Mouse (Mus musculus): ENCODE data around the gene Nostrin. TPM values are rescaled to one million over a fixed set of nuclear protein-coding genes. Genes with fewer than 3 reads are reported as not detected.

Gene Nostrin
- polyA plus RNA-seq, 1 experiment from 2014 or later = 0.42 TPM

DNA sequence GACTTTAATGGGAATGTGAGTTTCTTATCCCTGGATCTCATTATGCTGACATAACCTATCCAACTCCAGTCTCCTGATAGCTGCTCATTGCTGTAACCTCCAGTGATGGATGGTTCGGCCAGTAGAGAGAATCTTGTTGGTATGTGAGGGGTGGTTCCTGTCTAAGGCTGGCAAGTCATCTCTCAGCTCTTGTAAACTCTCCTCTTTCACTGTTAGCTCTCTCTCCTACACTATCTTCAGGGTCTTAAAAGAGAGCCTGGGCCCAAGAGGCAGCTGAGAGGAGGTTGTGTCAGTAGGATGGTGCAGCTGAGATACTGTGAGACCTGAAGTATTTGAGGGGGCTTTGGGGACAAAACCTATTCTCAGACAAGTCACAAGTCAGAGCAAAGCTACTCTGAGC lies 1.4 kb upstream of the Nostrin start:
- no peaks in the 10 kb centered on the region for H3K9me3 ChIP-seq
- no peak for DNase-seq (ENCODE audit: low spot score)
- H3K27ac ChIP-seq (replicated peaks) = no peak overlapping the region
- H3K27me3 ChIP-seq (replicated peaks; ENCODE audit: low read depth, poor library complexity, severe bottlenecking) = no peaks in the 10 kb centered on the region
- no peaks in the 10 kb centered on the region for H3K36me3 ChIP-seq (replicated peaks)
- no peak overlapping the region for H3K4me3 ChIP-seq
- WGBS = 81% methylated on average over 1 of the region's 1 CpGs
- peaks cover 18% of the 10 kb centered on the region for H3K4me1 ChIP-seq

DNA sequence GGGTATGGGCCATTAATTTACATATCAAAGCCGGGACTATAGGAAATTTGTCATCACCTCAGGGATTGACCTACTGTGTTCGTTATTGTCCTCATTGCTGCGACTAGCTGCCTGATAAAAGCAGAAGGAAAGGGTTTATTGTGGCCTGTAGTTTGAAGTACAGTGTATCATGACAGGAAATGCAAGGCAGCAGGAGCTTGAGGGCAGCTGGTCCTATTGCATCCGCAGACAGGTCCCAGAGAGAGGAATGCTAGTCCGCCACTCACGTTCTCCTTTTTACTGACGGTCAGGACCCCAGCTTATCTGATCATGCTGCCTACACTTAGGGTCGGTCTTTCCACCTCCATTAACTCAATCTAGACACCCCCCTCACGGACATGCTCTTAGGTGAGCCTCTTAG lies 663 bp upstream of the Nostrin start:
- no peaks in the 10 kb centered on the region for H3K9me3 ChIP-seq
- WGBS = 79% methylated on average over 9 of the region's 9 CpGs
- H3K27ac ChIP-seq (replicated peaks) = no peak overlapping the region
- H3K27me3 ChIP-seq (replicated peaks; ENCODE audit: low read depth, poor library complexity, severe bottlenecking) = no peaks in the 10 kb centered on the region
- DNase-seq (ENCODE audit: low spot score) = no peak
- H3K36me3 ChIP-seq (replicated peaks) = no peaks in the 10 kb centered on the region
- H3K4me1 ChIP-seq = peaks cover 12% of the 10 kb centered on the region
- no peak overlapping the region for H3K4me3 ChIP-seq

DNA sequence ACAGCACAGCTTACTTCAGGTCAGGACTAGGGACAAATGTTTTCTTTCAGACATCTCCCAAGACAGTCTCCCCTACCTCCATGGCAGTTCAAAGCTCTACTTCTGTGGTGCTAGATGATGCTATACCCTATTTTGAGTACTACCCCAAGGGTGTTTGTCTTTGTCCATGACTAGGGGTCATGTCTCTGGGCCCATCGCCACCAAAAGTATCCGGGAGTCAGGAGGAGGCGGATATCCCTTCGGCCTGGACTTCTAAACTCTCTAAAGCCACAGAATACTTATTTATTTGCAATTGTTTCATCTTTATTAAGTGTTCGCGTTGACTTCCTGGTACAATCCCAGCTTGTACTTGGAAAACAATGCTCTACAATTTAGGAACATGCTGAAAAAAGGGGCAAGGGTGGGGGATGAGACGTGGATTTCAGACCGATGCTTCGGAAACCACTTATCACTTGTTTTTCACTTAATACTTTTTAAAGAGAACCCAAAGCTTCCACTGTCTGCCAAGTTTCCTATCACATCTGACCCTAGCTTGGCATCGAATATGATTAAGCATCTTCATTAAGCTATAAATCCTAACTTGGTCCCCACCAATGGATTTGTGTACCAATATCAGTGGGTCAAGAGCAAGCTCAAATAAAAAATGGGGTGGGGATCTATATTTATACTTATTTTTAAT lies 1.9 kb downstream of the Nostrin start:
- H3K4me3 ChIP-seq = no peak overlapping the region
- no peak overlapping the region for H3K27ac ChIP-seq (replicated peaks)
- H3K9me3 ChIP-seq = no peaks in the 10 kb centered on the region
- no peak for DNase-seq (ENCODE audit: low spot score)
- no peaks in the 10 kb centered on the region for H3K36me3 ChIP-seq (replicated peaks)
- peaks cover 4% of the 10 kb centered on the region; the same call in 1 of the 2 replicates for H3K4me1 ChIP-seq
- H3K27me3 ChIP-seq (replicated peaks; ENCODE audit: low read depth, poor library complexity, severe bottlenecking) = no peaks in the 10 kb centered on the region
- 89% methylated on average over 10 of the region's 10 CpGs for WGBS

DNA sequence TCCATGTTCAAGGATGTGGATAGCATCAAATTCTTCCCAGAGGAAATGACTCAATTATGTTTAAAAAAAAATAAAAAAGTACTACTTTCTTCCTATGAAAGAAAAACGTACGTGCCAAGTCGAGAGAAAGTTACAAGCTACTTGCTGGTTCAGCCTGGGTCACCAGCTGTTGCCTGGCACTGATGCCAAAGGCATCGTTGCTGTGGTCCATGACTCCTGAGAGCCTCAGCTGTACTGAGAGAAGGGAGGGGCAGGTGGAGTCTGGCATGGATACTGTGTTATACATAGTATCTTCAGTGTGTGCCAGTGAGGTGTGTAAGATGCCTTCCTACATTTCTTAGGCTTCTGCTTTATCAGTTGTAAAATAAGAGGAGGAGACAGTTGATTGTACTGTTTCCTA lies 3.2 kb downstream of the Nostrin start:
- 91% methylated on average over 4 of the region's 4 CpGs for WGBS
- H3K4me3 ChIP-seq = no peak overlapping the region
- peaks cover 4% of the 10 kb centered on the region; the same call in 1 of the 2 replicates for H3K4me1 ChIP-seq
- H3K27ac ChIP-seq (replicated peaks) = no peak overlapping the region
- no peaks in the 10 kb centered on the region for H3K9me3 ChIP-seq
- no peaks in the 10 kb centered on the region for H3K27me3 ChIP-seq (replicated peaks; ENCODE audit: low read depth, poor library complexity, severe bottlenecking)
- no peaks in the 10 kb centered on the region for H3K36me3 ChIP-seq (replicated peaks)
- DNase-seq (ENCODE audit: low spot score) = no peak

DNA sequence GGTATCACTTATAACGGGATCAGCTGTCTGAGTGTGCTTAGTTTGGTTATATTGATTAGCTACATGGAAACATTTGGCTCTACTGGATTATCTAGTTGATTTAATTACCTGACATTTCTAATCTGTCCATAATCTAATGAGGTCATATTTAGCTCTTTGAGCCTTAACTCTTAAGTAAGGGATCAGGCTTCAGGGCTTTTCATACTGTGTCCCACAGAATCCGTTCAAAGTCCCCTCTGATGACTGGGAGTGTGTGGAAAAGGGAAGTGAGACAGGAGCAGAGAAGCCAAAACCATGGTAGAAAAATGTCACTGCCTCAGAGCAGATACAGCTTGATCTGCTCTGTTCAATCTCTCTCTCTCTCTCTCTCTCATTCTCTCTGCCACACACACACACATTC lies 4.6 kb downstream of the Nostrin start:
- WGBS = 61% methylated on average over 2 of the region's 2 CpGs

DNA sequence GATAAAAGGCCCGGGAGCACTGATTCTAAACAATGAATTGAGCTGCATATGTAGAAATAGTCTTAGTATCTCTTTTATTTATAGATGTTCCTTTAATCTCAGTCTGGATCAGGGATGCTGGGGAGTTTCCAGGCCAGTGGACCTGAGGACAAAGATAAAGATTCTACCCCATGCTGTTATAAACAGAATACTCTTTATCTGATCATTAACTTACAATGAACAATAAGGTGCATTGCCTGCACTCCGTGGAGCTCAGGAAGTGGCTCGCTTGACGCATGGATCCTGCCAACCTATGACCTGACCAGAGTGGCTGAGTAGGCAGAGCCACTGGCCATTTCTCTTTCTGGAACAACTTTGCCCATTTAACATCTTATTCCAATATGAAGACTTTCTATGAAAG lies 5.2 kb downstream of the Nostrin start:
- Histone ChIP-seq H3K27ac (replicated peaks) (no peak overlapping the region), H3K36me3 (replicated peaks) (no peaks in the 10 kb centered on the region), H3K4me3 (no peak overlapping the region), H3K27me3 (replicated peaks; ENCODE audit: low read depth, poor library complexity, severe bottlenecking) (no peaks in the 10 kb centered on the region), H3K9me3 (no peaks in the 10 kb centered on the region), H3K4me1 (peaks cover 4% of the 10 kb centered on the region; the same call in 1 of the 2 replicates)
- DNase-seq (ENCODE audit: low spot score) = no peak
- whole genome bisulfite sequencing = 60% methylated on average over 4 of the region's 4 CpGs

More for the DNA sequence above, 4.6 kb downstream of the Nostrin start:
- no peak for DNase-seq (ENCODE audit: low spot score)
- H3K4me3 ChIP-seq = no peak overlapping the region
- no peak overlapping the region for H3K27ac ChIP-seq (replicated peaks)
- H3K4me1 ChIP-seq = peaks cover 4% of the 10 kb centered on the region; the same call in 1 of the 2 replicates
- H3K27me3 ChIP-seq (replicated peaks; ENCODE audit: low read depth, poor library complexity, severe bottlenecking) = no peaks in the 10 kb centered on the region
- H3K9me3 ChIP-seq = no peaks in the 10 kb centered on the region
- H3K36me3 ChIP-seq (replicated peaks) = no peaks in the 10 kb centered on the region

- no peak for DNase-seq (ENCODE audit: low spot score)
- 76% methylated on average over 3 of the region's 3 CpGs for WGBS
Measured at GRCm38 (mm10) chr2:69148691-69149090, 13.1 kb downstream of the Nostrin start.

DNA sequence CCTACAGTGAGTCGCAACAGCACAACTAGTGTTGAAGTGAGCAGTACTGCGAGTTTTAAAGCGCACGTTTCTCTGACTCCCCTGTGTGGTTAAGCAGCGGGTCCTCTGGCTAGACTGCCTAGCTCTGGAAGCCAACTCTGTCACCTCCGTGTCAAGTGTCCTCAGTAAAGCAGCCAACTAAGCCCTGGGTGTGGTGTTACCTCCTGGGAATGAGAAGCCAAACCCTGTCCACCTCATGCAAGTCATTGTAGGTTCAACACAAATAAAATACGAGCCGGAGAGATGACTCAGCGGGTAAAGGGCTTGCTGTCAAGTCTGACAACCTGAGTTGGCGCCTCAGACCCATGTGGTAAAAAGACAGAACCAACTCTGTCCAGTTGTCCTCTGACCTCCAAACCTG lies 13.6 kb downstream of the Nostrin start:
- Histone ChIP-seq H3K4me1 (no peaks in the 10 kb centered on the region), H3K36me3 (replicated peaks) (no peaks in the 10 kb centered on the region)
- WGBS = 90% methylated on average over 10 of the region's 10 CpGs

More at GRCm38 (mm10) chr2:69148691-69149090, 13.1 kb downstream of the Nostrin start:
- H3K4me3 ChIP-seq = no peak overlapping the region
- no peak overlapping the region for H3K27ac ChIP-seq (replicated peaks)
- no peaks in the 10 kb centered on the region for H3K9me3 ChIP-seq
- no peaks in the 10 kb centered on the region for H3K36me3 ChIP-seq (replicated peaks)
- no peaks in the 10 kb centered on the region for H3K4me1 ChIP-seq
- no peaks in the 10 kb centered on the region for H3K27me3 ChIP-seq (replicated peaks; ENCODE audit: low read depth, poor library complexity, severe bottlenecking)

DNA sequence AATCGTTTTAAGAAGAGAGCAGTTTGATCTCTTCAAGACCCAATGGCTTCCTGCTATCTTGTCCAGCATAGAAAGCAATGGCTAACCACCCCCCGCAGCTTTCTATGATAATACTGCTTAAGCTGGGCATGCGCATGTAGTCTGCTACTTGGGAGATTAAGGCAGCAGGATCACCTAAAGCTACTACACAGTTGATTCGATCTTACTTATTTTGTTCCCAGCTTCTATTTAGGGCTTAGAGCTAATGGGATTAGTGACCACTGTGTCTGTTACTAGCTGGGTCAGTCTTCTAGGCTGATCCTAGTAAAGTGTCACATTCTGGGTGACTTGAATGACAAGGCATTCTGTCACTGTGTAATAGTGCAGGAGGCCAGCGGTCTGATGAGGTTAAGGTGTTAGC lies 15.2 kb downstream of the Nostrin start:
- no peaks in the 10 kb centered on the region for H3K27me3 ChIP-seq (replicated peaks; ENCODE audit: low read depth, poor library complexity, severe bottlenecking)
- no peak overlapping the region for H3K4me3 ChIP-seq
- peaks cover 5% of the 10 kb centered on the region; the same call in 1 of the 2 replicates for H3K4me1 ChIP-seq
- WGBS = 63% methylated on average over 5 of the region's 5 CpGs
- no peak for DNase-seq (ENCODE audit: low spot score)
- H3K9me3 ChIP-seq = no peaks in the 10 kb centered on the region
- no peak overlapping the region for H3K27ac ChIP-seq (replicated peaks)
- no peaks in the 10 kb centered on the region for H3K36me3 ChIP-seq (replicated peaks)

More for the DNA sequence above, 13.6 kb downstream of the Nostrin start:
- DNase-seq (ENCODE audit: low spot score) = no peak
- Histone ChIP-seq H3K27me3 (replicated peaks; ENCODE audit: low read depth, poor library complexity, severe bottlenecking) (no peaks in the 10 kb centered on the region), H3K4me3 (no peak overlapping the region), H3K9me3 (no peaks in the 10 kb centered on the region), H3K27ac (replicated peaks) (no peak overlapping the region)

GRCm38 (mm10) chr2:69155861-69156260 lies 20.3 kb downstream of the Nostrin start:
- Histone ChIP-seq H3K27ac (replicated peaks) (0 out of 2 replicates have a peak overlapping the region, but pooled peaks have one; percentile 32), H3K36me3 (replicated peaks) (no peaks in the 10 kb centered on the region), H3K9me3 (no peaks in the 10 kb centered on the region), H3K27me3 (replicated peaks; ENCODE audit: low read depth, poor library complexity, severe bottlenecking) (no peaks in the 10 kb centered on the region), H3K4me1 (peaks cover 7% of the 10 kb centered on the region; the same call in 1 of the 2 replicates), H3K4me3 (no peak overlapping the region)
- peak; percentile 33 for DNase-seq (ENCODE audit: low spot score)
- WGBS = 56% methylated on average over 3 of the region's 3 CpGs

DNA sequence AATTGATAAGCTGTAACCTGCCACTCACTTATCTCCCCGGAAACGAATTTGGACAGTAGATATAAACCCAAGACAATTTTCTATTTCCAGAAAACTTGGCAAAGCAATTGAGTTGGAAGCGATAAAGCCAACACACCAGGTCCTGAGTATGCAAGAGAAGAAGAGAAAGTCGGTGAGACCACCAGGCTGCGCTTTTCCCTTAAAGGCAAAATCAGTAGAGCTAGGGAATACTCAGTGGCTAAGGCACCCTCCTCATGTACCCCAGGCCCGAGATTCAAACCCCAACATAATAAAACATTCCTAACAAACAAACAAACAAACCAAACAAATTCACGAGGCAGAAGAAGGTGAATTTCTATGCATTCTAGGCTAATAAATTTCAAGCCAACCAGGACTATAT lies 20.7 kb downstream of the Nostrin start:
- Histone ChIP-seq H3K4me1 (peaks cover 7% of the 10 kb centered on the region; the same call in 1 of the 2 replicates), H3K27ac (replicated peaks) (0 out of 2 replicates have a peak overlapping the region, but pooled peaks have one; percentile 32), H3K27me3 (replicated peaks; ENCODE audit: low read depth, poor library complexity, severe bottlenecking) (no peaks in the 10 kb centered on the region), H3K9me3 (no peaks in the 10 kb centered on the region), H3K4me3 (no peak overlapping the region), H3K36me3 (replicated peaks) (no peaks in the 10 kb centered on the region)
- no peak for DNase-seq (ENCODE audit: low spot score)
- WGBS = 79% methylated on average over 7 of the region's 7 CpGs

DNA sequence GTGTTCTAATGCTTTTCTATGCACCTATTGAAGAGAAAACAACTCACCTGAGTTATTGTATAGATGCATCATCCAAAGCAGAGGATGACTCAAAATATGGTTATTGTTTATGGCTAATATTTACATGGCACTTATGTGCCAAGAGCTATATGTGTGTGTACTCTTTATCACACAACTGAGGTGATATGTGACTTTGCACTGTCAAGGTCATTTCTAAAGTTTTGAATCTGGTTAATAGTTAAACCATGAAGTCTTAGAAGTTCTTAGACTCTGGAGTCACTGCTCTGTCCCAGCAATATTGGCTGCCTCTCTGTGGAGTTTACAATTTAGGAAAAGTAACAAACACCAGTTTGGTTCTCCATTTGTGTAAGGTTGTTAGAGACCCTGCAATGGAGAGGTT lies 23.3 kb downstream of the Nostrin start:
- Histone ChIP-seq H3K4me3 (no peak overlapping the region), H3K27ac (replicated peaks) (no peak overlapping the region), H3K27me3 (replicated peaks; ENCODE audit: low read depth, poor library complexity, severe bottlenecking) (no peaks in the 10 kb centered on the region), H3K9me3 (no peaks in the 10 kb centered on the region), H3K4me1 (peaks cover 12% of the 10 kb centered on the region), H3K36me3 (replicated peaks) (no peaks in the 10 kb centered on the region)
- no peak for DNase-seq (ENCODE audit: low spot score)

- 85% methylated on average over 9 of the region's 9 CpGs for WGBS
- Histone ChIP-seq H3K27me3 (replicated peaks; ENCODE audit: low read depth, poor library complexity, severe bottlenecking) (no peaks in the 10 kb centered on the region), H3K4me1 (no peaks in the 10 kb centered on the region), H3K9me3 (no peaks in the 10 kb centered on the region), H3K36me3 (replicated peaks) (no peaks in the 10 kb centered on the region), H3K4me3 (no peak overlapping the region), H3K27ac (replicated peaks) (no peak overlapping the region)
- DNase-seq (ENCODE audit: low spot score) = no peak
Measured at GRCm38 (mm10) chr2:69170395-69171077, 34.9 kb downstream of the Nostrin start.
